Mouse (Mus musculus): ENCODE data around the gene Ppm1b.

The Ppm1b gene

DNA sequence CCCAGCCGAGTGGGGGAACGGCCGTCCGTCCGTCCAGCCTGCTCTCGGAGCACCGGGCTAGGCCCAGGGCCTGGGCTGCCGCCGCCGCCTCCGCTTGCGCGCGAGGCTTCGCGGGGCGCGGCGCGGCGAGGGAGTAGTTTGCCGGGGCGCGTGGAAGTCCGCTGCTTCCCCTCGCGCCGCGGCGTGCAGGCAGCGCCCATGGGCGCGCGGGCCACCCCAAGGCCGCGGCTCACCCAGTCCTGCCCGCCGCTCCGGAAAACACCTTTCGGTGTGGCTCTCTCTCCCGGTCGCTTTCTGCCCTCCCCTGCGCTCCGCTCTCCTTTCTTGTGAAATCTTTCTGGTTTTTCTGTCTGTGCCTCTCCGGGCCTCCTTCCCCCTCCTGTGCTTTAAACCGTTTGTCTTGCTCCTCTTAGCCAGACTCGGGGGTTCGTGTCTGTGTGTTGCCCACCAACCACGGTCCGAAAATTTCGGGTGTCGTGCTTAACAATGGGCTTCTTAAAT is 1.9 kb downstream of the Ppm1b start:
- DNase-seq, result no peak

DNA sequence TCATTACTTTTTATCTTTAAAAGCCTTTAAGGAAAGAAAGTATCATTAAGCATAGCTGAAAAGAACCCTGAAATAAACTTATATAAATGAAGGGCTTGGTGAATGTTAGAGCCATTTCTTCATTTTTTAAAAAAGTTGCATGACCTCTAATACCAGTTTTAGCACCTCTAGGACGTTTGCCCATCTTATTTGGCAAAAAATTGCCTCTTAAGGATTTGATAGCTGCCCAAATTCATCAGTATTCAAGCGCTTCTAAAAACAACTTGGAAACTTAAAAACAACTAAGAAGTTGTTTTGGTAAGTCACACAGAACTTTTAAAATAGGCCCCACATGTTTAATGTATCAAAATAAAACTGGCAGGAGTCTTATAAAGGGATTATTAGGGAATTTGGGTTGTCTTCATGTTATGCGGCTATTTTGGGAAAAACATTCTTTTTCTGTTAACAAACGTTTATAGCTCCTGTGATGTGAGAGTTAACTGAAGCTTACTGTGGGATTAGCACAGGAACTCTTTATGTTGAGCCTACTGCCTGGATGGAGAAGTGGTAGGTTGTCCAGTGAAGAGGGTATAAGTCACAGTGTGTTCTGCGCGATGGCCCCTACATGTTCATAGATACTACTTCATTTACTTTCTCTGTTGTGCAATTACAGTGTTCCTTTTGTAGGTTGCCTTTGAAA is 2.6 kb downstream of the Ppm1b start:
- DNase-seq, result no peak

DNA sequence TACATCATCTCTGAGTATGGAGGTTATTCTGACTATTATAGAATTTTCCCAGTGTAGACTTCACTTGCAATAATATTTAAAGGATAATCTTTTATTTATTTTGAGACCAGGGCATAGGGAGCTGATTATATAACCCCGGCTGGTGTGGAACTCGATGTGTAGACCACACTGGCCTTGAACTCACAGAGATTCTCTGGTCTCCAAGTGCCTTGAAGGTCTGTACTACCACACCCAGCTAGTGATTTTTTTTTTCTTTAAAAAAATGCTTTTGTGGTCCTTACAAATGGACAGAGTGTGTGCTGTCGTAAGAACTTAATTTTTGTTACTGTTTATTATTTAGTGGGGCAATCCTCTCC is 3.1 kb downstream of the Ppm1b start:
- DNase-seq, result no peak

DNA sequence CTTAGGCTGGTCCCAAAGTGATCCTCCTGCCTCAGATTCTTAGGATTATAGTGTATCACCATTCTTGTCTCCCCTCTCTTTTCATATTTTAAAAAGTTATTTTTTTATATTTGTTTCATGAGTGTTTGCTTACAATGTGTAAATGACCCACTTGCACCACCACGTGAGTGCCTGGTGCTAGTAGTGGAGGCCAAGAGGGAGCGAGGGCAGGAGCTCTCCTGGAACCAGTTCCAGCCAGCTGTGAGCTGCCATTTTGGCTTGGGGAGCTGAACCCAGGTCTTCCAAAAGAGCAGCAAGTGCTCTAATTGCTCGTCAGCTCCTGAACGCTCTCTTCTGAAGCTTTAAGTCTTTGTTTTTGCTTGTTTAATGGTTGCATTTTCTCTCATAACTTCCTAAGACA is 3.6 kb downstream of the Ppm1b start:
- peak; percentile 42 for DNase-seq

DNA sequence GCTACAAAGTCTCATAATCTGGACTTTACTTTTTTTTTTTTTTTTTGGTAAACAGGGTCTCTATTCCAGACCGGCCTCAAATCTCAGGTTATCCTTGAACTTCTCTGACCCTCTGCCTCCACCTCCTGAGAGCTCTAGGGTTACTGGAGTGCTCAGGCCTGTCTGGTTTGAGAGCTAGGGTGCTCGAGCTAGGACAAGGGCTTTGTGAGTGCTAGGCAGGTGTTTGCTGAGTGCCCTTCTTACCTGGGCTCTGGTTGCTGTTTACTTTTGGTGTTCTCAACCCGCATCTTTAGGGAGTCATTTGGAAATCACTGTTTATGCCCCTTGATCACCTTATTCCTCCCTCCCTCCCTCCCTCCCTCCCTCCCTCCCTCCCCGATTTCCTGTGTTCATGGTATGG is 5.5 kb downstream of the Ppm1b start:
- no peak for DNase-seq

DNA sequence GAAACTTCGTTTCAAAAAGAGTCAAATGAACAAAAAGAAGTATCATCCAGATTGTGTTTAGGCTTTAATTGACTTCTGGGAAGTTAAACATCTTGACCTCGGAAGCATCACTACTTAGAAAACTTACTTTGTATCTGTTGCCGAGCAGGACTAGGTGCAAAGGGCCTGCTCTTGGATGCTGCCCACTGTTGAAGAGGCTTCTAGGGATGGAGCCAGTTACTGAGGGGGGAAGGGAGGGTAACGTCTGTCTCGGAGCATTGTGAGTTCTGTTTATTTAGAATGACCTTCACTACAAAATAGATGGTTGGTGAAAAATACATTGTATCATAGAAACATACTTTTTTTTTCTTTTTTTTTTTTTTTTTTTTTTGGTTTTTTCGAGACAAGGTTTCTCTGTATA is 7.1 kb downstream of the Ppm1b start:
- no peak for DNase-seq

DNA sequence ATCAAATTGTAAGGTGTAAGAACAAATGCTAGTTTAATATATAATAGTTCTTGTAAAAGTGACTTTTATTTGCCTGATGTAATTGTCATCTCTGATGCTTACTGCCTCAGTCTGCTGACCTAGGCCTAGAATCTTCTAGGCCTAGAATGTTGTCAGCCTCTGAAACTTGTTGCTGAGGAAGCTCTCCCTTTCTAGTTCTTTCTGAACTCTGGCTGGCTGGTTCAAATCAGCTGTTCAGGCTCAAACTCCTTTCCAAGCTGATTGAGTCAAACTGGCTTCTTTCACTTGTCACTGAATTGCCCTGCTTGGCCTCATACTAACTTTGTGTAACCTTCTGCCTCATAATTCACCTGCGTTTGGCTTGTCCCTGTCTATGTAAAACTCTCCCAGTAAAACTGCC is 9.7 kb downstream of the Ppm1b start:
- no peak for DNase-seq

DNA sequence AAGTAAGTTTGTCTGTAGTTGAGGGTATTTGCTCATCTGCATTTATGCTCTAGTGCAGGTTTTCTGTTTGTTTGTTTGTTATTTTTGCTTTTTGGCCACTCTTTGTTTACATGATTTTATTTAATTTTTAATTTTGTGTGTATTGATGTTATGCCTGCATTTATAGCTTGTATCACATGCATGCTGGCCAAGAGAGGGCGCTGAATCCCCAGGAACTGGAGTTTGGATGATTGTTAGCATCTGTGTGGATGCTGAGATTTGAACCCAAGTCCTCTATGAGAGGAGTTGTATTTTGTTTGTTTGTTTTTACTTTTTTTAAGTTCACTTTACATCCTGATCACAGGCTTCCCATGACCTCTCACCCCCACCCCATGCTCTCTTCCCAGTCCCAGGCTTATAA is 10.5 kb downstream of the Ppm1b start:
- DNase-seq, result no peak

DNA sequence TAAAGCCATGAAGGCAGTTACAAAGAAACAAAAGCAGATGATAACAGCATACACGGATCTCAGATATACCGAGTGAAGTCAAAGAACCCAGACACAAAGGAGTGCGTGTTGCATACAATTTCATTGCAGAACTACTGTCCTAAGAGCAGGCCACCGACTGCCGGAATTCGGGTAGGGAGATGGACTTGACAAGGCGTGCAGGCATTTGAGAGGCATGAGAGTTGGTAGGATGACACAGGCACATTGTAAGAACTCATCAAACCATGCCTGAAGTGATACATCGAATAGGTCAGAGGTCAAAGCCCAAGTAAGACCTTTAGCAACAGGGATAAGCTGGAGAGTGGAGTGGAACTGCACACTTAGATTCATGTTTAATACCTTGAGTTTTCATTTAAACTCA is 13.4 kb downstream of the Ppm1b start:
- no peak for DNase-seq

DNA sequence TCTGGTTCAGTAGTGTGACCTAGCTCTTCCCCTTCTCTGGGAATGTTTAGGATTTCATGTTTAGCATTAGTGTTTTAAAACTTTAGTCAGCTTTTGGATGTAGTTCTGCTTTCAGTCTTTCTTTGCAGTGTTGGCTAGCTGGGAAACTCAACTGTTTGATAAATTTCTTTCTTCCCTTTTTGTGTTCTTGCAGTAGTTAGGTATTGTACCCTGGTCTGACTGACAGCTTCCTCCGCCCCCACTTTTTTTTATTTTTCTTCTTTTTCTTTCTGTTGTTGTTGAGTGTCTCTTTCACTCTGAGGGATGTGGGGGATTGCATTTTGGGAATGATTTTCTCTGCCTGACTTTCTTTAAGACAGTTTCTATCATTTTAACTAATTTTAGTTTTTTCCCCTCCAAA is 25.2 kb downstream of the Ppm1b start:
- DNase-seq, result no peak

DNA sequence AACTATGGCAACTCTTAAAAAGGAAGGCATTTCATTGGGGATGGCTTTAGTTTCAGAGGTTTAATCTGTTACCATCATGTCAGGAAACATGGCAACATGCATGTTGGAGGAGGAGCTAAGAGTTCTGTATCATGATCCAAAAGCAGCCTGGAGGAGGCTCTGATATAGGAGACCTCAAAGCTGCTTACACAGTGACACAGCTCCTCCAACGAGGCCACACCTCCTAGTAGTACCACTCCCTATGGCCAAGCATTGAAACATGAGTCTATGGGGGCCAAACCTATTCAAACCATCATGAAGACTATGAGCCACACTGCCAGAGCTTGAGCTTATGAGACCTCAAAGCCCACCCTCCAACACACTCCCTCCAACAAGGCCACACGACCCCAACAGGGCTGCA is 26.2 kb downstream of the Ppm1b start:
- DNase-seq, result no peak

DNA sequence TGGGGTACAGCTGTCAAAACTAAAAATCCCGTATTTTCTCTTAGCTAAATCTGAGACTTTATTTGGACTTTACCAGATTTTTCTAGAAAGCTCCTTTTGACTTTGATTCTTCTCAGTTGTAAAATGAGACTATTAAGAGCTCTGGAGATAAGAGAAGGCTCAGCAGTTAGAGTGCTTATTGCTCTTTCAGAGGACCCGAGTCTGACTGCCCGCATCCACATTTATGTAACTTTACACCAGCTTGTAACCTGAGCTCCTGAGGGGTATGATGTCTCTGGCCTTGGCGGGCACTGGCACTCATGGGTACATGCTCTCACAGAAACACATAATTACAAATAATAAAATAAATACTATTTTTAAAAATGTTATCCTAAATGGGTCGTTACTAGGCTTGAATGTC is 29.8 kb downstream of the Ppm1b start:
- DNase-seq, result no peak

DNA sequence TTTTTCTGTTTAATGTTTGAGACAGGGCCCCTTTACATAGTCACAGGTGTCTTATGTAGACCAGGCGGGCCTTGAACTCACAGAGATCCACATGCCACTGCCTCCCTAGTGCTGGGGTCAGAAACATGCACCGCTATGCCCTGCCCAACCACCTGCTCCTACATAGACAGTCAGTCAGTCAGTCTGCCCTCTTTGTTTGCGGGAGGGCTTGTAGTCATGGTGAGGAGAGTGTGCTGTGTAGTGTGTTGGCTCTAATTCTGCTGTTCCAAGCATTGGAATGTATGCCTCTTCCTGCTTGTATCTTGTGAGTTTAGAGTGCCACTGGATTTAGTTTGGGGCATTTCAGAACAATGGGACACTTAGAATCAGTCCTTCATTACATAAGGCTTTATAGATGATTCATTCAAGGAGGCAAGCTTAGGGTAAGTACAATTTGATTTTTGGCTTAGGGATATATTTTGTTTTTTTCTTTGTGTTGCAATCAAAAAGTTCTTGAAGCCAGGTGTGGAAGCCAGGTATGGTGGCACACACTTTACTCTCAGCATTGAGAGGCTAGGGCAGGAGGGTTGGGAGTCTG is 31.4 kb downstream of the Ppm1b start:
- DNase-seq, result no peak

DNA sequence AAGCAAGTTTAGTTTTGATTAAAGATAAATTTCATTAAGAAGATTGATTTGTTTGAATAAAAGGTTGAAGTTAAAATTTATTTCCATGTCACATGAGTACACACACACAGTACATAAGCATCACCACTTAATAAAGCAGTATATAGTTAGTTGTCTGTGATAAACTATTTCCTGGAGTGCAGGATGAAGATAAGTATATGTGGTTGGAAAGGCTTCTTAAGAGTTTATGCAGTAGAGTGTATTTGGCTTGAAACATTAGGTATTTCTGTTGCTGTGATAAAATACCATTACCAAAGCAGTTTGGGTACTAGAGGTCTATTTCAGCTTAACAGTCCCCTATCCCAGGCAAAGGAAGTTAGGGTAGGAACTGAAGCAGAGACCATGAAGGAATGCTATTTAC is 32.0 kb downstream of the Ppm1b start:
- no peak for DNase-seq

DNA sequence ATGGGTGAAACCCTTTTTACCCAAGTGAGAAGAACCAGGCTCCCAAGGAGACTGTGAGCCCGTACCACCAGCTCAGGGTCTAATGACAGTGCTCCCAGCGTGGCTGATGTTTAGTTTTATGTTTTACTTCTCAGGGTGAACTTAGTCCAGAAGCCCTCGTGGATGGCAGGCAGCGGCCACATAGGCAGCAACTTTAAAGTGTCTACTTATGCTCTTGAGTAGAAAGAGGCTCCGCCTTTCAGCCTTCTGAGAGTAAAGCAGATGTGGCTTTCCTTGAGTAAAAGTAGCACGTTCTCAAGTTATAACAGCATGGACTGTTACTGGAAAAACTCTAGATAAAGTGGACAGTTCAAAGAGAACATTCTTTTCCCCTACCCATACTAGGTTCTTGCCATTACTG is 39.3 kb downstream of the Ppm1b start:
- no peak for DNase-seq

DNA sequence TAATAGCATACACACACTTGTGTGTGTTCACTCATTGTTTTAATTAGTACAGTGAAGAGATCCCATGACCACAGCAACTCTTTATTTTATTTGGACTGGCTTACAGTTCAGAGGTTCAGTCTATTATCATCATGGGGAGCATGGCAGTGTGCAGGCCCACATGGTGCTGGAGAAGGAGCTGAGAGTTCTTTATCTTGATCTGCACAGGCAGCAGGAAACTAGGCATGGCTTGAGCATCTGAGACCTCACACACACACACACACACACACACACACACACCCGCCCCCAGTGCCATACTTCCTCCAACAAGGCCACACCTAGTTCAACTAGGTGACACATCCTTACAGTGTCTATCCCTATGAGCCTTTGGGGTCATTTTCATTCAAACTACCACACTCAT is 41.1 kb downstream of the Ppm1b start:
- no peak for DNase-seq

DNA sequence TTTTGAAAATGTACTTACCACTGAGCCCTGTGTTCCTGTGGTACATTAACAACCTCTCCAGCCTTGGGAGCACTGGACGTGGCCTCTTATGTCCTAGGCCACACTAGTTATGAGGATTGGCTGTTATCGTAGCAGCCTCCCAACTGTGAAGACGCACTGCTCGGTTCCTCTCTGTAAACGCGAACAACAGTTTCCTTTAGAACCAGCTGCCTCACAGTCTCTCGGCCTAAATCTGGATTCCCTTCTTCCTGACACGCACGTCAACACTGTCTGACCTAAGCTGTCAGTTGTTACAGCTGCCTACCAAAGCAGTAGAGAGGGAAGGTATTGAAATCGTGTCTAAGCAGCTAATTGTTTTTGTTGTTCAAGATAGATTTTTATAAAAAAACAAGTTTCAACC is 43.1 kb downstream of the Ppm1b start:
- DNase-seq, result no peak

DNA sequence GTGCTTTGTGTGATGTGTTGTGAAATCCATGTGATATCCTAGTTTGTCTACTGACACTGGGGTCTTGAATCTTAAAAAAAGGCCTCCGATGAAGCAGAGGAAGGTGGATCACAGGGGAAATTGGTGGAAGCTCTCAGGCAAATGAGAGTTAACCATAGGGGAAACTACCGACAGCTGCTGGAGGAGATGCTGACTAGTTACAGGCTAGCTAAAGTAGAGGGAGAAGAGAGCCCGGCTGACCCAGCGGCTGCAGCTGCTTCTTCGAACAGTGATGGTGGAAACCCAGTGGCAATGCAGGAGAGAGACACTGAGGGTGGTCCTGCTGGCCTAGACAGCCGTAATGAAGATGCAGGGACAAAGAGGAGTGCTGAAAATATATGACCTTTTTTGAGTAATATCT is 56.9 kb downstream of the Ppm1b start:
- DNase-seq, result no peak

DNA sequence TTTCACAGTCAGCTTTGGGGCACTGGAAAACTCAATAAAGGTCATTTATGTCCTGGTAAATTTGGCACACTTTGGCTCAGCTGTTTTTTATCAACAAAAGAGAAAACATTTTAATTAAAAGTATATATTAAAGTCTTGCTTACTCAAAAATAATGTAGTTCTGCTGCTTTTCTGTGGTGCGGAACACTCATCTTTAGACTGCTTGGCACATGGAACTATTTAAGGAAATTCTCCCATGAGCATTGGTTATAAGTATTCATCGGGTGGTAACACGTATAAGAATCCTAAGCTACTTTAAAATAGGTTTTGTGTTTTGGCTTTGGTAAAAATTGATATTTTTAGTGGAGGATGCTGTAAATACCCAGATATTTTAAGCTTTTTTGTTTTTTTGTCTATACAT is 58.1 kb downstream of the Ppm1b start:
- no peak for DNase-seq

DNA sequence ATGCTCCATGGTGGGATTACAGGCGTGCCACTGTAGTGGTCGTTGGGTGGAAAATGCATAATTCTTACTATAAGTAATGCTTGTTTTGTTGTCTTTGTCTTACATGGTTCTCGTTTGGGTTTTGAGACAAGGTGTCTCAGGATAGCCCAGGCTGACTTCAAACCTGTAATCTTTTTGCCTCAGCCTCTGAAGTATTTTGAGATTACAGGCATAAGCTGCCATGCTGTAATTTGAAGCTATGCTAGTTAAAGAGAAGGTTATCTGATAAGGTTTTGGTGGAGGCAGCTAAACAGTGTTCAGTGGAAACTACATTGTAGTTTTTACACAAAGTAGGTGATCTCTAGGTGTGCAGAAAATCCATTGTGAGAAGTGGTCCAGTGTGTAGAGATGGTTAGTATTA is 61.8 kb downstream of the Ppm1b start:
- DNase-seq, result no peak

DNA sequence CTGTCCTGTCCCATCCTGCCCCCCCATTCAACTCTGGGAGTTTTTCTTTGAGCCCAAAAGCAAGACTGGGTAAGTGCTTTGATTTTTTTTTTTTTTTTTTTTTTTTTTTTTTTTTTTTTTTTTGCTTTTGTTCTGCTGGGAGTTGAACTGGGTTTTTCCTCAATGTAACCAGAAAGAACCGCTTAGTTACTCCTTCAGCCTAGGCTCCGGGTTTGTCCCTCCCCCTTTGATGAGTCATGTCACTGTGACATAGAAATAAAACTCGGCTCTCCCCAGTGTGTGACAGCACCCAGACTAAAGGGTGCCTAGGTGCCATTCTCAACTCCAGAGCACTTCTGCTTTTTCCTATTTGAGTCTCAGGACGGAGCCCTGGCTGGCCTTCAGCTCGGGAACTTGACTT is 62.3 kb downstream of the Ppm1b start:
- no peak for DNase-seq

DNA sequence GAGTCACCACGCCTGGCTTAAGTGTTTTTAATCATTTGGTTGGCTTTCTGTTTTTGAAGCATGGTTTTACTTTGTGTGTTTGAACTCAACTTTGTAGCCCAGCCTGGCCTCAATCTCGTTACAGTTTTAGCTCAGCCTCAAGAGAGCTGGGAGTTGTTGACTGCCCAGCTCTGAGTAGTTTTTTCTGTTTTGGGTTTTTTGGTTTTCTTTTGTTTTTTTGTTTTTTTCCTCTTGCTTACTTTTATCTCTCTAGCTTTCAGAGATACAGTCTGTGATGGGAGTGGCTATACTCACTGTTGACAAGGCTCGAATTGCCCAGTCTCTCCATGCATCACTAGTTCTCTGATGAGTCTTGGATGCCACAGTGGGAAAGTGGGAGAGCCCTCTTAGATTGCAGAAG is 63.8 kb downstream of the Ppm1b start:
- DNase-seq, result no peak

DNA sequence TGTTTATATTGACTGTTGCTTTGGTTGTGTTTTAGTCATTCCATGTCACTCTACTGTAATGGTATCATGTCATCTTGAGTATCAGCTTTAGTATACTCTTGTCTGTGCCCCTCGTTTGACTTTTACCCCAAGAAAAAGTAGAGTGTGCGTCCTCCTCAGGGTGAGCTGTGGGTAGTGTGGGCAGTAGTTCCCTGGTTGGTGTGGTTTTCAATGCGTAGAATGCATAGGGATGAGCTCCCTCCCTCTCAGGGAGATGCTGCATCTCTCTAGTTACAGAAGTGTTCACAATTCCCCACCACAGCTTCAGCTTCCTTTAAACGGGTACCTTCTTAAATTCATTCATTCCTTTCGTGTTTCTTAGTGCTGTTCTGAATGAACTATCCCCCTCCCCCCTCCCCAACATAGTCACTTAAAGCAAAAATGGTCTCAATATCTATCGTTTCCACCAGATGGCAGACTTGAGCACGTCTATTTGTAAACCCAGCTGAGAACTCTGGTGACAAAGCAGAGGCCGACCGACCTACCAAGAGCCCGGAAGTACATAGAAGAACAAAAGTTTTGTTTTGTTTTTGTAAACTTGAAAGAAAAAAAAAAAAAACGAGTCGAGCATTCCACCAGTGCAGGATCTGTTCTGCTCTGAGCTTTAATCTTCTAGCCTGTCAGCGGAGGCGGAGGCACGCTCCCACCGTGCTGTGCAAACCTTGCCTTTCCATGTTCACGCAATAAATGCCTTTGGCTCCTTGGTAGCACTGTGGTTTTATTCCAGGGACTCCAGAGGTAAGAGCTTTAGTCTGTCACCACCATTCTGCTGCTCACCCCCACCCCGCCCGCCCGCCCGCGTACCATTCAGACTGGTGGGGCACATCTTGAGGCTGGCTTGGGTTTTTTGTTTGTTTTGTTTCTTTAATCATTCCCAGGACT is 67.0 kb downstream of the Ppm1b start:
- DNase-seq, result peak; percentile 49

DNA sequence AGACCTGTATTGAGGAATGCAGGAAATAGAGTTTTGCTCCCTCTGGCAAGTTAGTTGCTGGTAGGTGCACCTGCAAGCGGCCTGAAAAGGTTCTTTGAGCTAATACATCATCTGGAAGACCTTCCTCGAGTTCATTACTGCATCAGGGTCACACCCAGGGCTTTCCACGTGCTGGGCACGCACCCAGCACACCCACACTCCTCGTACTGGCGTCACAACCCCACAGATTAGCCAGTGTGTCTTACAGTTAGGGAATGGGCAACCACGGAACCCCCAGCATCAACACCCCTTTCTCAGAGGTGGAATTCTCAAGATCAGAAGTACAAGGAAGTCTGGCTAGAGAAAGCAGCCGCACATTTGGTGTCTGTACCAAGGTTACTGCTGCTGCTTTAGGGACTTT is 67.7 kb downstream of the Ppm1b start:
- no peak for DNase-seq
